Mouse (Mus musculus) ES-Bruce4 (cell line): Measurements from ENCODE around the gene Ak9.
"Not testable (repeated sequence)": the region's sequence is repeated elsewhere in the genome, so short reads cannot be mapped to it uniquely, and the experiment has no call there.

Experiments
- CTCF ChIP-seq: IDR thresholded peaks from one replicate; pipeline ENCODE4 v1.8.1; 2011; ENCODE audit warnings: low read depth, low read length
- POLR2A ChIP-seq: IDR thresholded peaks from one replicate; pipeline ENCODE4 v1.8.1; 2011; ENCODE audit warnings: low read length; ENCODE audit not compliant: insufficient read depth

DNA sequence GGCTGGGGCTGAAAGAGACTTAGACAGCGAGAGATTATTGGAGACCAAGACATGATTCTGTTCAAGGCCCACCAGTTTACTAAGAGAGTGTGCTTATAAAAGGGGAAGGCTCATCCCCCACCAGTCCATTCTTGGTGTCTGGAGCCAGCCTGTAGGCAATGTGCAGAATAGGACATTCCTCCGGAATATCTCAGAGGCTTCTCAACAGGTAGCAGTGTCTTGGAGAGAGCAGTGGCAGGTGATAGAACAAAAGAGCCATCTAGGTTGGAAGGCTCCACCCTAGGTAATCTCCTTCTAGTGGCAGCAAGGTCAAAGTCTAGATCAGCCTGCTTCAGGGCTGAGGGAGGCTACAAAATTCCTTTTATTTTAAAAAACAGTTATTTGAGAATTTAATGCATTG is 111.6 kb downstream of the Ak9 start:
- not testable (repeated sequence) for TF ChIP-seq CTCF, POLR2A
